Mouse (Mus musculus) midbrain, embryonic 11.5 days (tissue): ENCODE measurements around the gene Olfr572. TPM values are rescaled to one million over a fixed set of nuclear protein-coding genes. Genes with fewer than 3 reads are reported as not detected.

Source experiments
- polyA plus RNA-seq: library from polyadenylated mRNA; unstranded; fragments of >200 nt; fragmentation: Nextera tagmentation; extraction: Ambion mirVana; gene quantifications from 2 replicates; pipeline ENCODE4 v1.2.1, GENCODE M21; 2014

The Olfr572 gene
- polyA plus RNA-seq, 1 experiment from 2014 or later: not detected

Other genes starting within 250 kb of the Olfr572 start
- gene Trim68, start 237.1 kb upstream of the Olfr572 start, polyA plus RNA-seq: 9.5 and 10.8 TPM in 2 replicates
- not detected in 2 replicates for gene Olfr557, start 228.5 kb upstream of the Olfr572 start, polyA plus RNA-seq
- not detected in 2 replicates for gene Olfr558, start 222.2 kb upstream of the Olfr572 start, polyA plus RNA-seq
- gene Olfr33, start 205.3 kb upstream of the Olfr572 start, polyA plus RNA-seq: not detected in 2 replicates
- gene Olfr559, start 196.9 kb upstream of the Olfr572 start, polyA plus RNA-seq: not detected in 2 replicates
- not detected in 2 replicates for gene Olfr560, start 165.0 kb upstream of the Olfr572 start, polyA plus RNA-seq
- not detected in 2 replicates for gene Olfr78, start 164.9 kb upstream of the Olfr572 start, polyA plus RNA-seq
- not detected in 2 replicates for gene Olfr561, start 153.2 kb upstream of the Olfr572 start, polyA plus RNA-seq
- gene Olfr564, start 120.9 kb upstream of the Olfr572 start, polyA plus RNA-seq: not detected in 2 replicates
- gene Olfr566, start 65.6 kb upstream of the Olfr572 start, polyA plus RNA-seq: not detected in 2 replicates
- not detected in 2 replicates for gene Olfr568, start 47.3 kb upstream of the Olfr572 start, polyA plus RNA-seq
- not detected in 2 replicates for gene Olfr569, start 33.5 kb upstream of the Olfr572 start, polyA plus RNA-seq
- gene Olfr570, start 29.8 kb upstream of the Olfr572 start, polyA plus RNA-seq: not detected in 2 replicates
- 0.11 TPM in 1 of 2 replicates, not detected in the other for gene Olfr571, start 6.9 kb upstream of the Olfr572 start, polyA plus RNA-seq
- not detected in 2 replicates for gene Olfr573-ps1, start 18.2 kb downstream of the Olfr572 start, polyA plus RNA-seq
- not detected in 2 replicates for gene Olfr574, start 24.1 kb downstream of the Olfr572 start, polyA plus RNA-seq
- not detected in 2 replicates for gene Olfr575, start 34.4 kb downstream of the Olfr572 start, polyA plus RNA-seq
- gene Olfr576, start 38.3 kb downstream of the Olfr572 start, polyA plus RNA-seq: not detected in 2 replicates
- gene Olfr577, start 51.5 kb downstream of the Olfr572 start, polyA plus RNA-seq: not detected in 2 replicates
- gene Olfr578, start 64.9 kb downstream of the Olfr572 start, polyA plus RNA-seq: not detected in 2 replicates
- not detected in 2 replicates for gene Olfr582, start 113.6 kb downstream of the Olfr572 start, polyA plus RNA-seq
- gene Olfr583, start 126.9 kb downstream of the Olfr572 start, polyA plus RNA-seq: not detected in 2 replicates
- not detected in 2 replicates for gene Olfr584, start 157.5 kb downstream of the Olfr572 start, polyA plus RNA-seq
- gene Olfr585, start 173.3 kb downstream of the Olfr572 start, polyA plus RNA-seq: not detected in 2 replicates
- gene Olfr586, start 201.2 kb downstream of the Olfr572 start, polyA plus RNA-seq: not detected in 2 replicates
- not detected in 2 replicates for gene Olfr588-ps1, start 216.5 kb downstream of the Olfr572 start, polyA plus RNA-seq
- not detected in 2 replicates for gene Olfr589, start 231.9 kb downstream of the Olfr572 start, polyA plus RNA-seq